Mouse (Mus musculus): ENCODE measurements around the gene Speer4c. TPM values are rescaled to one million over a fixed set of nuclear protein-coding genes. Genes with fewer than 3 reads are reported as not detected.

Speer4c gene
- total RNA-seq, 4 experiments from 2014 or later, result not detected

Other genes starting within 250 kb of the Speer4c start
- not detected for gene Gm21149, start 237.7 kb downstream of the Speer4c start, total RNA-seq (2022)
- not detected for gene Gm21190, start 185.0 kb downstream of the Speer4c start, total RNA-seq (2022)
- gene Gm21083, start 136.9 kb downstream of the Speer4c start, total RNA-seq (2022), result not detected
- gene Speer4d, start 95.2 kb downstream of the Speer4c start, total RNA-seq (2022), result not detected
- not detected for gene 4930572O03Rik, start 57.2 kb downstream of the Speer4c start, total RNA-seq (2022)
- gene Cacna2d1, start 220.4 kb upstream of the Speer4c start, total RNA-seq (2022), result 100 to 1,000 TPM; 114 to 218 (median 141) TPM